Mouse (Mus musculus): ENCODE measurements around the gene Mdm2. TPM values are rescaled to one million over a fixed set of nuclear protein-coding genes. Genes with fewer than 3 reads are reported as not detected.

The Mdm2 gene
- polyA plus RNA-seq, 1 experiment, result 22.9 TPM

DNA sequence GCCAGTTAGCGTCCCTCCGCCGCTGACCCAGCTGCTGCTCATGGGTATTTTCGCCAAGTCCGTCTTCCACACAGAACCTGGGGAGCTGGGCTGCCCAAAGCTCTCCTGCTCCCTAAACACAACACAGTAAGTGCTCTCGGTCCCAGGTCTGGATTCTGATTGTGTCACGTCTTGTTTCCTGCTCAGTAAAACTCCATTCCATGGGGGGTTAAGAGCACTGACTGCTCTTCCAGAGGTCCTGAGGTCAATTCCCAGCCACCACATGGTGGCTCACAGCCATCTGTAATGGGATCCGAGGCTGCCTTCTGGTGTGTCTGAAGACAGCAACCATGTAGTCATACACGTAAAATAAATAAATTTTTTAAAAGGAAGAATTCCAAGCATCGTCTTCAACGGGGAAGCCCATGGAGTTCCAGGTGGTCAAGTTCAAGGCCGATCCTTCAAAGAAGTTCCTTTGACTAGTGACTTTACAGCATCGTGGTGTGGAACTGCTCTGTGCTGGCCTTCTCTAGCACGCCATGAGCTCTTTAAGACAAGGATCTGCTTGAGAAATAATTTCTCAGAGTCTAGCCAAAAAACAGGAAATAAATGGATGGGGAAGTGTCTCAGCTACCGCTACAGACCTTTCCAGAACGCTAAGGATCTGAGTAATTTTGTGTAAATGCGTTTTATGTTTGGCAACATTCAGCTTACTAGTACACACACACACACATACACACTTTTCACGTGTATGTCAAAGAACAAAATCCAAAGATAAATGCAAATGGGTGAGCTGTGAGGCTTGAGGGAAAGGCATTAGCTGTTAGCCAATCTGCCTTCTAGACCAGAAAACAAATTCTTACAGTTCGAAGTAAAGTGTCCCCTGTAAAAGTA, 26.0 kb downstream of the Mdm2 start:
- peaks cover 2% of the 10 kb centered on the region; the same call in 1 of the 2 replicates for H3K36me3 ChIP-seq (ENCODE audit: control insufficient read depth, insufficient read depth, low read length)
- H3K27me3 ChIP-seq (replicated peaks; ENCODE audit: control insufficient read depth, insufficient read depth, low read length), result no peaks in the 10 kb centered on the region
- TF ChIP-seq POLR2A (IDR thresholded peaks at IDR 0.05; ENCODE audit: low read depth, low read length), result no peak
- no peak for TF ChIP-seq CTCF (conservative IDR thresholded peaks at IDR 0.05; ENCODE audit: insufficient read depth, insufficient read length, low read depth, low read length)
- DNase-seq, result no peak
- 80% methylated on average over 19 of the region's 19 CpGs for WGBS
- H3K4me1 ChIP-seq (ENCODE audit: control insufficient read depth, insufficient read depth, low read length), result no peaks in the 10 kb centered on the region
- H3K27ac ChIP-seq (ENCODE audit: insufficient read depth, low read depth, low read length), result no peak overlapping the region
- no peak overlapping the region for H3K4me3 ChIP-seq (ENCODE audit: insufficient read depth, low read depth, low read length)

DNA sequence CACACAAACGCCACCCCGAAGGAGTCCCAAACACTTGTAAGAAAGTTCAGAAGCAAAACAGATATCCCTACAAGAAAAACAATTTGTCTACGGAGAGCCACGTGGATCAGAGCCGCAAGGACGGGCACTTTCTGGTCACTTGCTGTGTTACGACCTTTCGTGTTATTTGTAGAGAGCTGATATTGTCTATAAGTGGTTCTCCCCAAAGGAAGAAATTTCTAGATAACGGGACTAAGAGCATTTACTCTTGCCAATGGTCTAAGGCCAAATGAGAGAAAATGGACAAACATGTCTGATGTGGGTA, 26.9 kb downstream of the Mdm2 start:
- no peak overlapping the region for H3K27ac ChIP-seq (ENCODE audit: insufficient read depth, low read depth, low read length)
- no peaks in the 10 kb centered on the region for H3K27me3 ChIP-seq (replicated peaks; ENCODE audit: control insufficient read depth, insufficient read depth, low read length)
- no peak for DNase-seq
- H3K36me3 ChIP-seq (ENCODE audit: control insufficient read depth, insufficient read depth, low read length), result no peaks in the 10 kb centered on the region
- TF ChIP-seq CTCF (conservative IDR thresholded peaks at IDR 0.05; ENCODE audit: insufficient read depth, insufficient read length, low read depth, low read length) (no peak), POLR2A (IDR thresholded peaks at IDR 0.05; ENCODE audit: low read depth, low read length) (no peak)
- no peak overlapping the region for H3K4me3 ChIP-seq (ENCODE audit: insufficient read depth, low read depth, low read length)
- H3K4me1 ChIP-seq (ENCODE audit: control insufficient read depth, insufficient read depth, low read length), result no peaks in the 10 kb centered on the region
- WGBS, result 89% methylated on average over 9 of the region's 9 CpGs

DNA sequence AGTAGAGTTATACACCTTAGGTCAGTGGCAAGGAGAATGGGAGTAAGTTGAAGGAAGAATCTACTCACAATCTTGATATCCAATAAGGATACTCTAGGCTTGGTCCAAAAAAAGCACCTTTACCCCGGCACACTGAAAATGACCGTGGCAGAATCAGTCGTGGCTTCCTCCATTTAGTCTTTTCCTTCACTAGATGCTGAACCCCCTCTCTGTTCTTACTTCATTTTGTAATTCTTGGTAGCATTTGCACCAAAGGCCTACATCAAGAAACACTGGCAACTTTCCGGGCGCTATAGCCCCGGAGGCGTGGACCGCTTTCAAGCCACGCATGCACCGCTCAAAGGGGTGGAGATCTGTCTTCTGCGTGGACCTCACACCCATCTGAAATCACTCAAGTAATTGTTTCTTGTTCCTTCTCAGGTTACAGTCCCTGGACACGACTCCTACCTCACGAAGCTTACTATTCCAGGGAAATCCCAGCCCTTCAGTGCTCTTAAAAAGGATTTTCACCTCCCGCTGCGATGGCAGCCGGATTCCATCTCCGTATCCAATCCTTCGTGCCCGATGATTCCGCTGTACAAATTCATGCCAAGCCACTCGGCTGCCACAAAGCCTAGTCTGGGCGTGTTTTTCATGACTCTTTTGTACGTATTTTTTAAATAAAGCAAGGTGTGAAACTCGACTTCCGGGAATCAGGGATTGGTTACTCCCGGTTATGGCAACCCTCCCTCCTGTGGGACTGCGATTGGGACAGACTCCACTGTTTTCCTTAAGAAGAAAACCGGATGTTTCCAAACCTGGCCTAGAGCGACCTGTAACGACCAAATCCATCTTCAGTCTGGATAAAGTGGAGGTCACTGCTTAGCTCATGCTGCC, 27.5 kb downstream of the Mdm2 start:
- Histone ChIP-seq H3K4me1 (ENCODE audit: control insufficient read depth, insufficient read depth, low read length) (no peaks in the 10 kb centered on the region), H3K36me3 (ENCODE audit: control insufficient read depth, insufficient read depth, low read length) (no peaks in the 10 kb centered on the region), H3K27ac (ENCODE audit: insufficient read depth, low read depth, low read length) (no peak overlapping the region), H3K4me3 (ENCODE audit: insufficient read depth, low read depth, low read length) (no peak overlapping the region), H3K27me3 (replicated peaks; ENCODE audit: control insufficient read depth, insufficient read depth, low read length) (no peaks in the 10 kb centered on the region)
- no peak for DNase-seq
- WGBS, result 85% methylated on average over 30 of the region's 30 CpGs
- TF ChIP-seq POLR2A (IDR thresholded peaks at IDR 0.05; ENCODE audit: low read depth, low read length) (no peak), CTCF (conservative IDR thresholded peaks at IDR 0.05; ENCODE audit: insufficient read depth, insufficient read length, low read depth, low read length) (no peak)

DNA sequence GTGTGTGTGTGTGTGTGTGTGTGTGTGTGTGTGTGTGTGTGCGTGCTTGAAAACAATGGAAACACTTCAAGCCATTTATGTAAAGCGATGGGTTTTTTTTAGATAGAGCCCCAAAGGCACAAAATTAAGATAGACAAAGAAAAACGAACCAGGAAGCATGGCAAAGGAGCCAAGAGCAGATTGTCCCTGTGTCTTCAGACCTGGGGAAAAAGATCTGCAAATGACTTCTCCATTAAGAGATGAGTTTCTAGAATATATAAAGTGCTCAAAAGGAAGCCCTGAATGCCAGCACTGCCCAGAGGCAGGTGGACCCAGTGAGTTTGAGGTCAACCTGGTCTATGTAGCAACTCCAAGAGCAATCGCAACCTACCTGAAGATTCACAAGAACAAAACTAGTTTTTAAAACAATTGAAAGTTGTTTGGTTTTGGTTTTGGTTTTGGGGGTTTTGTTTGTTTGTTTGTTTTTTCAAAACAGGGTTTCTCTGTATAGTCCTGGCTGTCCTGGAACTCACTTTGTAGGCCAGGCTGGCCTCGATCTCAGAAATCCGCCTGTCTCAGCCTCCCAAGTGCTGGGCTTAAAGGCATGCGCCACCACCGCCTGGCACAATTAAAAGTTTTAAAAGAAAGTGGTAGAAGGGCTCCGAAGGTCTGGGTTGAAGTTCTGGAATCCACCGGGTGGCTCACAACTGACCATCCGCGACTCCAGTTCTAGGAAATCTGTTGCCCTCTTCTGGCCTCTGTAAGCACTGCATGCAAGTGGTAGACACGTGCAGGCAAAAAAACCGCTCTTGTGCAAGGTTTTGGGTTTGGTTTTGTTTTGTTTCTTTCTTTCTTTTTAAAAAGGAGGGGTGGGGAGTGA, 28.3 kb downstream of the Mdm2 start:
- 64% methylated on average over 14 of the region's 14 CpGs for WGBS
- Histone ChIP-seq H3K4me1 (ENCODE audit: control insufficient read depth, insufficient read depth, low read length) (no peaks in the 10 kb centered on the region), H3K4me3 (ENCODE audit: insufficient read depth, low read depth, low read length) (no peak overlapping the region), H3K36me3 (ENCODE audit: control insufficient read depth, insufficient read depth, low read length) (no peaks in the 10 kb centered on the region), H3K27ac (ENCODE audit: insufficient read depth, low read depth, low read length) (no peak overlapping the region), H3K27me3 (replicated peaks; ENCODE audit: control insufficient read depth, insufficient read depth, low read length) (no peaks in the 10 kb centered on the region)
- peak; percentile 63 for DNase-seq
- TF ChIP-seq CTCF (conservative IDR thresholded peaks at IDR 0.05; ENCODE audit: insufficient read depth, insufficient read length, low read depth, low read length) (peak; percentile 65), POLR2A (IDR thresholded peaks at IDR 0.05; ENCODE audit: low read depth, low read length) (no peak)

DNA sequence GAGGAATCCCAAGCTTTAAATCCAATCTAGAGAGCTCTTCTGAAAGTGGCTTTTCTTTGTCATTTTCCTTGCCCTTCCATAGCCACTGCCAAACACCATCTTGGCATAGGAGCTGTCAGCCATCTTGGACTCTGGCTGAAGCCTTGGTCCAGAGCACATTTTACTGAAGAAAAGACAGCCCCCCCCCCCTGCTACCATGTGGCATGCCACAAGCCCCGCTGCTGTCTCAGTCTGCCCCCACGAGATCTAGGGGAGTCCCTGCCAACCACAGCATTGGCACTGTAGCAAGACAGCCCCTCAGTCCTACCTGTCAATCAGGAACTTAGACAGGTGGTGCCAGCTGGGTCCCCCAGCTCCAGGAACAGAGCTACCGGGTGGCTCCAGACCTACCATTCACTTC, 29.0 kb downstream of the Mdm2 start:
- Histone ChIP-seq H3K27ac (ENCODE audit: insufficient read depth, low read depth, low read length) (no peak overlapping the region), H3K4me3 (ENCODE audit: insufficient read depth, low read depth, low read length) (no peak overlapping the region), H3K36me3 (ENCODE audit: control insufficient read depth, insufficient read depth, low read length) (no peaks in the 10 kb centered on the region), H3K4me1 (ENCODE audit: control insufficient read depth, insufficient read depth, low read length) (peaks cover 3% of the 10 kb centered on the region; the same call in 1 of the 2 replicates), H3K27me3 (replicated peaks; ENCODE audit: control insufficient read depth, insufficient read depth, low read length) (no peaks in the 10 kb centered on the region)
- no peak for DNase-seq
- TF ChIP-seq POLR2A (IDR thresholded peaks at IDR 0.05; ENCODE audit: low read depth, low read length) (no peak), CTCF (conservative IDR thresholded peaks at IDR 0.05; ENCODE audit: insufficient read depth, insufficient read length, low read depth, low read length) (no peak)
- 92% methylated on average over 3 of the region's 3 CpGs for WGBS

DNA sequence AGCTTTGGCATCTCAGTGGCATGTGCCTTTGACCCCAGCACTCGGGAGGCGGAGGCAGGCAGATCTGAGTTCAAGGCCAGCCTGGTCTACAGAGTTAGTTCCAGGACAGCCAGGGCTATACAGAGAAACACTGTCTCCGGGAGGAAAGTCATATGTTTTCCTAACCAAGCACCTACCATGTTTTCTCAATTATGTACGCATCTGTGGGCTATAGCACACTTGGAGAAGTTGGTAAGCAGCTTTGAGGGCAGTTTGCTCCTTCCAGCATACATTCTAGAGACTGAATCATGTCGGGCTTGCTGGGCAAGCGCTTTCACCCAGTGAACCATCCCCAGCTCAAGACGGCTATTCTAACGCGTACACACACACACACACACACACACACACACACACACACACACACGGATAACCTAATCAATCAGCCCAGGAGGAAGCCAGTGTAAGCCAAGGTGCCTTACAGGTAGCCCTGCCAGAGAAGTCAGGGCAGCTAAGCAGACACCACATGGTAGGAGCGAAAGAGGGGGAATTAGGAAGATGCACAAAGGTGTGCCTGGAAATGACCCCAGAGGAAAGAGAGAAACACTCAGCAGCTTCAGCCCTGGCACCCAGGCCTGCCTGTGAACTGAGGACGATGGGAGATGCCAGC, 29.6 kb downstream of the Mdm2 start:
- peaks cover 4% of the 10 kb centered on the region; the same call in 1 of the 2 replicates for H3K4me1 ChIP-seq (ENCODE audit: control insufficient read depth, insufficient read depth, low read length)
- TF ChIP-seq CTCF (conservative IDR thresholded peaks at IDR 0.05; ENCODE audit: insufficient read depth, insufficient read length, low read depth, low read length) (no peak), POLR2A (IDR thresholded peaks at IDR 0.05; ENCODE audit: low read depth, low read length) (no peak)
- H3K27ac ChIP-seq (ENCODE audit: insufficient read depth, low read depth, low read length), result no peak overlapping the region
- WGBS, result 89% methylated on average over 12 of the region's 12 CpGs
- no peak for DNase-seq
- H3K36me3 ChIP-seq (ENCODE audit: control insufficient read depth, insufficient read depth, low read length), result no peaks in the 10 kb centered on the region
- H3K27me3 ChIP-seq (replicated peaks; ENCODE audit: control insufficient read depth, insufficient read depth, low read length), result no peaks in the 10 kb centered on the region
- H3K4me3 ChIP-seq (ENCODE audit: insufficient read depth, low read depth, low read length), result no peak overlapping the region
